Mouse (Mus musculus) hematopoietic multipotent progenitor cell, adult 10-12 weeks (in vitro differentiated cells): Measurements from ENCODE around the gene Gm29110. TPM values are rescaled to one million over a fixed set of nuclear protein-coding genes. Genes with fewer than 3 reads are reported as not detected.

Experiments
- polyA plus RNA-seq: library from polyadenylated mRNA; stranded (reverse); fragments of >175 nt; gene quantifications from 2 replicates; pipeline ENCODE4 v1.2.3, GENCODE M21; 2012; ENCODE audit warnings: low replicate concordance

Gm29110 gene
- polyA plus RNA-seq = not detected in 2 replicates

DNA sequence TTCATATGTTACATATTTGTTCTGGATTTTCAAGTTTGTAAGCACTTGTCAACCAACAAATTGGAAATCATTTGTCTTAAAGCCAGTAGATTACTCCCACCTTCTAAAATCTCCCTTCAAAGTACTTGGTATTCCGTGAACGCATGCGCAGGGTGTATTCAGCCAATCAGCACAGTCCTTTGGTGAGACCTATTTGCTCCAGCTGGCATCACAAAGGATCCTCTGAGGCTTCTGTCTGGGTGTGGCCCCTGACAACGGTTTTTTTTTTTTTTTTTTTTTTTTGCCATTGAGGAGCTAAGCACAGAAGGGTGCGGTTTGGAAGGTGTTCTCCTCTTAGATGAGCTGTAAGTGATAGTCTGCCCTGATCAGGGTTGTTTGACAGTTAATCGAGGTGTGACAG is at the start of gene Gm29110:
Gene Gm29110, plus strand, starts transcription at position 301 of the 400 bp plus-strand sequence.

Other genes with a start within 250 kb of the Gm29110 start
- not detected in 2 replicates for gene Gm21913, start 153.4 kb downstream of the Gm29110 start, polyA plus RNA-seq